Mouse (Mus musculus) brain, embryonic 14.5 days (tissue): ENCODE measurements at regions not wholly inside any gene's neighbourhood (a gene's known extent, or its start where the extent isn't known, plus 50 kb on each side); places are given as distances from the start of the nearest gene placed in this dataset.

Experiments used
- CTCF ChIP-seq: fragments of 200-500 bp; IDR thresholded peaks from 2 replicates; pipeline ENCODE4 v1.5.1; 2012; ENCODE audit warnings: inconsistent platforms, mild to moderate bottlenecking, moderate library complexity, borderline replicate concordance; ENCODE audit not compliant: insufficient read depth, insufficient read length; ENCODE audit errors: extremely low read depth
- POLR2A ChIP-seq: fragments of 200-500 bp; IDR thresholded peaks from 2 replicates; pipeline ENCODE4 v1.6.1; 2012; ENCODE audit warnings: mild to moderate bottlenecking, inconsistent platforms, borderline replicate concordance; ENCODE audit not compliant: poor library complexity, insufficient read depth, insufficient read length, severe bottlenecking; ENCODE audit errors: extremely low read depth

DNA sequence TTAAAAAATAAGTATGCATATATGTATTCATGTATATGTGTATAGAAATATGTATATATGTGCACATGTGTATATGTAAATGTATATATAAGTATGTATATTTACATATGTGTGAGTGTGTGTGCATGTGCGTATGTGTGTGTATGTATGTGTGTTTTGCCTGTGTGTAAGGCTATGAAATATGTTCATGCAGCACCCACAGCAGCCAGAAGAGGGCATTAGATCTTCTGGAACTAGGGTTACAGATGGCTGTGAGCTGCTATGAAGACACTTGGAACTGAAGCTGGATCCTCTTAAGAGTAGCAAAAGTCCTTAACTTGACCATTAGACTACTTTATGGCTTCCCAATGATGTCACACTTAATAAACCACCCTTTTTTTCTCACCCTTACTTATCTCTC, 166.2 kb upstream of the Nampt start:
- no peak for TF ChIP-seq CTCF
- no peak for TF ChIP-seq POLR2A
